Mouse (Mus musculus) c-Kit-positive CD71-positive TER-119-positive erythroid progenitor cells, embryonic 14.5 days (primary cell): ENCODE measurements around the gene Zfp773.
"Not testable (repeated sequence)": the region's sequence is repeated elsewhere in the genome, so short reads cannot be mapped to it uniquely, and the experiment has no call there.

ENCODE experiments used
- DNase-seq: peaks from one replicate; pipeline ENCODE4 v3.0.0-alpha.2; 2013; ENCODE audit warnings: low spot score

Zfp773 gene

GRCm38 (mm10) chr7:7136379-7136866 is at the start of gene Zfp773:
Zfp773 (minus strand) TSS chr7:7136755.
- peak; percentile 16 for DNase-seq

- DNase-seq: no peak
These were observed 49.3 kb upstream of the Zfp773 start for GRCm38 (mm10) chr7:7185897-7186296.

GRCm38 (mm10) chr7:7171227-7172147 is 34.9 kb upstream of the Zfp773 start, which contains the start of gene Zfp418:
Zfp418 (plus strand) TSS chr7:7171330.
- peak; percentile 39 for DNase-seq

GRCm38 (mm10) chr7:7145991-7146608 is 9.5 kb upstream of the Zfp773 start:
- no peak for DNase-seq

- DNase-seq: no peak
These were observed 7.7 kb upstream of the Zfp773 start for GRCm38 (mm10) chr7:7144215-7144614.

- DNase-seq: no peak
These were observed 3.8 kb downstream of the Zfp773 start for GRCm38 (mm10) chr7:7132751-7133150.

GRCm38 (mm10) chr7:7130491-7131124 is 5.9 kb downstream of the Zfp773 start:
- DNase-seq: not testable (repeated sequence)

- DNase-seq: no peak
These were observed 15.0 kb downstream of the Zfp773 start for GRCm38 (mm10) chr7:7121602-7121980.

GRCm38 (mm10) chr7:7120921-7121601 is 15.5 kb downstream of the Zfp773 start, which contains the start of gene Zfp954:
Zfp954 (minus strand) TSS chr7:7121488.
- DNase-seq: peak; percentile 85

GRCm38 (mm10) chr7:7118441-7118840 is 18.1 kb downstream of the Zfp773 start:
- no peak for DNase-seq

GRCm38 (mm10) chr7:7108501-7108900 is 28.1 kb downstream of the Zfp773 start:
- no peak for DNase-seq
